7 mouse cellular contexts compared by ENCODE assay signal in the genomic region with DNA sequence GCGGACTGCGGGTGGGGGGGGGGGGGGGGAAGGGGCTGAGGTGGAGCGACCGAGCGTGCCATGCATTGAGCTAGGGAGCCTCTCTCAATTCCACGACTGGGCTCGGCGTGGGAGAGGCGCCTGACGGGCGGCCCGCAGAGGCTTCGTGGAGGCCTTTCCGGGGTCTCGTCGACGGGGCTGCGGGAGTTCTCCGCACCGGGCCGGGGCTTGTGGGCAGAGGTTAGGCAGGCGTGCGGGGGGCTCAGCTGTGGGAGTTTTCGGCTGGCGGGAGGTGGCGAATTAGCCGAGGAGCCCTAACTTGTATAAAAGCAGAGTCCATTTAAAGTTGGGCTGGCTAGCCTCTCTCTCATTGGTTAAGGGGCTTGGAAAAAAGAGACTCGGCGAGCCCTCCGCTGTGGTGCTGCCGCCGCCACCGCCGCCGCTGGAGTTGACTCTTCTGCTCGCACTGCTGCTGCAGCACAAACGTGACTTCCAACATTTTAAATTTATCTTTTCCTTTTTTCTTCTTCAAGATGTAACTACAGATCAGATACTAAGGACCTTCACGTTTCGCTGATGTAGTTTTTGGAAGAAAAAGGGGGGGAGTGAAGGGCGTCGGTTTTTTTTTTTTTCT. TPM values are rescaled to one million over a fixed set of nuclear protein-coding genes. Genes with fewer than 3 reads are reported as not detected.
A peak's percentile ranks its signal among the peaks of the same experiment; 100 is the strongest.
DNase-seq lines count a peak whose midpoint lies in the region; ATAC-seq lines count a peak whose summit lies in the region.

No protein-coding gene starts in this region.

- no peaks in the 10 kb centered on the region for H3K9me3 ChIP-seq in embryonic facial prominence, embryonic 10.5 days
- H3K9me3 ChIP-seq in limb, embryonic 10.5 days (replicated peaks), result no peaks in the 10 kb centered on the region
- no peaks in the 10 kb centered on the region for H3K9me3 ChIP-seq in midbrain, embryonic 12.5 days

- peak overlapping the region; percentile 97 for H3K4me2 ChIP-seq in midbrain, embryonic 12.5 days (replicated peaks)

- H3K36me3 ChIP-seq in embryonic facial prominence, embryonic 10.5 days (replicated peaks), result no peaks in the 10 kb centered on the region
- no peaks in the 10 kb centered on the region for H3K36me3 ChIP-seq in limb, embryonic 10.5 days
- H3K36me3 ChIP-seq in midbrain, embryonic 12.5 days, result no peaks in the 10 kb centered on the region

- WGBS in embryonic facial prominence, embryonic 10.5 days, result under 1% methylated on average over 41 of the region's 41 CpGs
- under 1% methylated on average over 36 of the region's 41 CpGs for WGBS in limb, embryonic 10.5 days
- under 1% methylated on average over 32 of the region's 41 CpGs for WGBS in midbrain, embryonic 12.5 days

- H3K27ac ChIP-seq in embryonic facial prominence, embryonic 10.5 days (replicated peaks), result peak overlapping the region; percentile 100
- H3K27ac ChIP-seq in limb, embryonic 10.5 days, result peak overlapping the region; percentile 97
- peak overlapping the region; percentile 94 for H3K27ac ChIP-seq in midbrain, embryonic 12.5 days (replicated peaks)

- peak overlapping the region; percentile 82 for H3K4me3 ChIP-seq in embryonic facial prominence, embryonic 10.5 days
- peak overlapping the region; percentile 71 for H3K4me3 ChIP-seq in limb, embryonic 10.5 days
- H3K4me3 ChIP-seq in midbrain, embryonic 12.5 days, result peak overlapping the region; percentile 73

- peak; percentile 44 for ATAC-seq in granulocyte monocyte progenitor cell, adult 5-6 weeks (replicated peaks; ENCODE audit: poor library complexity, severe bottlenecking)
- peak; percentile 76 for ATAC-seq in midbrain, embryonic 12.5 days (ENCODE audit: low FRiP score, low read depth)

- H3K27me3 ChIP-seq in embryonic facial prominence, embryonic 10.5 days (replicated peaks; ENCODE audit: low read depth, poor library complexity, severe bottlenecking), result 0 out of 2 replicates have a peak, but pooled peaks cover 5% of the 10 kb centered on the region
- no peaks in the 10 kb centered on the region for H3K27me3 ChIP-seq in limb, embryonic 10.5 days (ENCODE audit: low read depth, poor library complexity, severe bottlenecking)
- no peaks in the 10 kb centered on the region for H3K27me3 ChIP-seq in midbrain, embryonic 12.5 days

- peaks cover 43% of the 10 kb centered on the region for H3K4me1 ChIP-seq in embryonic facial prominence, embryonic 10.5 days
- H3K4me1 ChIP-seq in limb, embryonic 10.5 days, result peaks cover 46% of the 10 kb centered on the region
- H3K4me1 ChIP-seq in midbrain, embryonic 12.5 days, result peaks cover 27% of the 10 kb centered on the region

- peak overlapping the region; percentile 87 for H3K9ac ChIP-seq in midbrain, embryonic 12.5 days (replicated peaks)

- DNase-seq in adrenal gland, postnatal 14 days, result peak; percentile 91
- peak; percentile 89 for DNase-seq in embryonic facial prominence, embryonic 10.5 days (ENCODE audit: low spot score)
- DNase-seq in kidney, adult 11 months, result peak; percentile 92
- DNase-seq in limb, embryonic 10.5 days (ENCODE audit: low spot score), result peak; percentile 88
- DNase-seq in skeletal muscle tissue, adult 2 months (ENCODE audit: low read depth, low spot score), result peak; percentile 92

RNA-seq across cellular contexts. Expression of a gene that starts 1.8 kb away (rescaled TPM):
- 51.0 and 53.6 TPM in 2 replicates for total RNA-seq in adrenal gland, postnatal 14 days (2021)
- polyA plus RNA-seq in embryonic facial prominence, embryonic 10.5 days (2016; fragmentation: Nextera tagmentation; extraction: Ambion mirVana), result 54.9 and 59.4 TPM in 2 replicates
- total RNA-seq in granulocyte monocyte progenitor cell, adult 5-6 weeks (2014; fragmentation: Nextera tagmentation), result 37.8 and 58.5 TPM in 2 replicates
- 31.0 and 37.9 TPM in 2 replicates for total RNA-seq in granulocyte monocyte progenitor cell, adult 5-6 weeks (2017)
- 48.4 and 56.6 TPM in 2 replicates for polyA plus RNA-seq in limb, embryonic 10.5 days (2016; fragmentation: Nextera tagmentation; extraction: Ambion mirVana)
- 73.7 and 75.5 TPM in 2 replicates for polyA plus RNA-seq in midbrain, embryonic 12.5 days (2016; fragmentation: Nextera tagmentation; extraction: Ambion mirVana)

Comparison
In these comparisons a context has a peak if more than half of its experiments do, and no peak if none do; other contexts are left out.
1. Peak in every context shown above with its lines: DNase-seq, ATAC-seq, H3K4me3 ChIP-seq and H3K27ac ChIP-seq.